Mouse (Mus musculus) MEL (cell line): Measurements from ENCODE around the gene Hnrnpu. TPM values are rescaled to one million over a fixed set of nuclear protein-coding genes. Genes with fewer than 3 reads are reported as not detected.

Experiments used
- DNase-seq: peaks from one replicate; pipeline ENCODE4 v3.0.0; 2011; ENCODE audit warnings: low read depth, low spot score
- H3K27ac ChIP-seq: 2 replicates; pipeline ENCODE4 v1.5.1; 2012; ENCODE audit warnings: low read depth, mild to moderate bottlenecking, control low read depth, low read length, moderate library complexity; ENCODE audit not compliant: control insufficient read depth
- H3K27me3 ChIP-seq, 2 experiments: fragments of 150-350 bp in 1 of 2; sonication (generic) in 1 of 2; 2 replicates each; pipeline ENCODE4 v1.6.1; 2012; ENCODE audit warnings: low read length in 2 of 2, mild to moderate bottlenecking in 2 of 2, improper control_type of control experiment in 1 of 2, moderate library complexity in 1 of 2; ENCODE audit not compliant: insufficient read depth in 2 of 2, control insufficient read depth in 1 of 2
- H3K36me3 ChIP-seq, 2 experiments: 2 replicates each; pipeline ENCODE4 v1.6.1; 2012 to 2014; ENCODE audit warnings: low read length in 2 of 2, improper control_type of control experiment in 1 of 2, inconsistent platforms in 1 of 2, mild to moderate bottlenecking in 1 of 2; ENCODE audit not compliant: insufficient read depth in 2 of 2, control insufficient read depth in 1 of 2
- H3K4me1 ChIP-seq, 2 experiments: fragments of 150-350 bp in 1 of 2; sonication (generic) in 1 of 2; 2 replicates each; pipeline ENCODE4 v1.6.1; 2012; ENCODE audit warnings: low read length in 2 of 2, improper control_type of control experiment in 1 of 2, mild to moderate bottlenecking in 1 of 2; ENCODE audit not compliant: insufficient read depth in 2 of 2, control insufficient read depth in 1 of 2
- H3K4me3 ChIP-seq, 2 experiments: fragments of 150-350 bp in 1 of 2; sonication (generic) in 1 of 2; 2 replicates each; pipeline ENCODE4 v1.5.1; 2012; ENCODE audit warnings: low read depth in 2 of 2, low read length in 2 of 2, mild to moderate bottlenecking in 2 of 2, moderate library complexity in 2 of 2, control low read depth in 1 of 2, improper control_type of control experiment in 1 of 2; ENCODE audit not compliant: control insufficient read depth in 1 of 2, insufficient read depth in 1 of 2
- H3K79me2 ChIP-seq: 2 replicates; pipeline ENCODE4 v1.6.1; 2012; ENCODE audit warnings: mild to moderate bottlenecking, low read length, moderate library complexity; ENCODE audit not compliant: control insufficient read depth, poor library complexity, insufficient read depth
- H3K9ac ChIP-seq: 2 replicates; pipeline ENCODE4 v1.6.1; 2012; ENCODE audit warnings: low read depth, mild to moderate bottlenecking, control low read depth, low read length, moderate library complexity; ENCODE audit not compliant: control insufficient read depth, poor library complexity, severe bottlenecking
- H3K9me3 ChIP-seq: fragments of 150-350 bp; sonication (generic); replicated peaks from 2 replicates; pipeline ENCODE4 v1.6.1; 2012; ENCODE audit warnings: mild to moderate bottlenecking, low read length, improper control_type of control experiment, moderate library complexity; ENCODE audit not compliant: insufficient read depth
- BHLHE40 ChIP-seq: IDR thresholded peaks from 2 replicates; pipeline ENCODE4 v1.6.1; 2012; ENCODE audit warnings: low read depth, mild to moderate bottlenecking, inconsistent platforms, low read length, improper control_type of control experiment, borderline replicate concordance
- CHD1 ChIP-seq: IDR thresholded peaks from 2 replicates; pipeline ENCODE4 v1.6.1; 2012; ENCODE audit warnings: low read depth, mild to moderate bottlenecking, inconsistent platforms, low read length, improper control_type of control experiment
- CHD2 ChIP-seq: IDR thresholded peaks from 2 replicates; pipeline ENCODE4 v1.6.1; 2011; ENCODE audit warnings: low read length, improper control_type of control experiment
- CTCF ChIP-seq, 3 experiments: IDR thresholded peaks in 2 of 3; conservative IDR thresholded peaks in 1 of 3; 2 replicates each; pipeline ENCODE4 v1.5.1; 2011 to 2012; ENCODE audit warnings: low read length in 3 of 3, low read depth in 2 of 3, mild to moderate bottlenecking in 2 of 3, improper control_type of control experiment in 1 of 3, inconsistent platforms in 1 of 3, mixed read lengths in 1 of 3, moderate library complexity in 1 of 3; ENCODE audit not compliant: control insufficient read depth in 1 of 3, insufficient read depth in 1 of 3, poor library complexity in 1 of 3, severe bottlenecking in 1 of 3
- E2F4 ChIP-seq: IDR thresholded peaks from 2 replicates; pipeline ENCODE4 v1.6.1; 2011; ENCODE audit warnings: low read depth, low read length, improper control_type of control experiment, borderline replicate concordance
- EP300 ChIP-seq, 2 experiments: IDR thresholded peaks; 2 replicates each; pipeline ENCODE4 v1.6.1; 2011; ENCODE audit warnings: improper control_type of control experiment in 2 of 2, low read length in 2 of 2, low read depth in 1 of 2, mild to moderate bottlenecking in 1 of 2
- ETS1 ChIP-seq: IDR thresholded peaks from 2 replicates; pipeline ENCODE4 v1.6.1; 2012; ENCODE audit warnings: low read depth, mild to moderate bottlenecking, inconsistent platforms, low read length, improper control_type of control experiment, moderate library complexity
- GABPA ChIP-seq: IDR thresholded peaks from 2 replicates; pipeline ENCODE4 v1.6.1; 2012; ENCODE audit warnings: low read depth, mild to moderate bottlenecking, inconsistent platforms, low read length, improper control_type of control experiment, moderate library complexity
- GATA1 ChIP-seq: IDR thresholded peaks from 2 replicates; pipeline ENCODE4 v1.6.1; 2011; ENCODE audit warnings: low read depth, low read length, improper control_type of control experiment
- HCFC1 ChIP-seq: IDR thresholded peaks from 2 replicates; pipeline ENCODE4 v1.6.1; 2012; ENCODE audit warnings: low read depth, mild to moderate bottlenecking, inconsistent platforms, low read length, improper control_type of control experiment, moderate library complexity
- JUND ChIP-seq: IDR thresholded peaks from 2 replicates; pipeline ENCODE4 v1.6.1; 2011; ENCODE audit warnings: low read depth, mild to moderate bottlenecking, improper control_type of control experiment, low read length
- KAT2A ChIP-seq: conservative IDR thresholded peaks from 2 replicates; pipeline ENCODE4 v1.6.1; 2012; ENCODE audit warnings: low read depth, low read length, improper control_type of control experiment, inconsistent platforms
- MAFK ChIP-seq: IDR thresholded peaks from 2 replicates; pipeline ENCODE4 v1.6.1; 2011; ENCODE audit warnings: low read depth, mild to moderate bottlenecking, low read length, improper control_type of control experiment, borderline replicate concordance
- MAX ChIP-seq: IDR thresholded peaks from 2 replicates; pipeline ENCODE4 v1.6.1; 2011; ENCODE audit warnings: low read length, improper control_type of control experiment
- MEF2A ChIP-seq: IDR thresholded peaks from 2 replicates; pipeline ENCODE4 v1.6.1; 2014; ENCODE audit warnings: low read depth, mild to moderate bottlenecking, inconsistent platforms, low read length, improper control_type of control experiment; ENCODE audit not compliant: poor library complexity, insufficient replicate concordance, severe bottlenecking; ENCODE audit errors: extremely low read depth
- MXI1 ChIP-seq: IDR thresholded peaks from 2 replicates; pipeline ENCODE4 v1.6.1; 2011; ENCODE audit warnings: mild to moderate bottlenecking, low read depth, low read length, improper control_type of control experiment
- MYC ChIP-seq: IDR thresholded peaks from 2 replicates; pipeline ENCODE4 v1.6.1; 2011; ENCODE audit warnings: low read depth, mild to moderate bottlenecking, low read length, improper control_type of control experiment, moderate library complexity
- NELFE ChIP-seq: IDR thresholded peaks from 2 replicates; pipeline ENCODE4 v1.6.1; 2011; ENCODE audit warnings: low read depth, low read length, improper control_type of control experiment
- POLR2A ChIP-seq, 2 experiments: IDR thresholded peaks; 2 replicates each; pipeline ENCODE4 v1.6.1; 2011 to 2012; ENCODE audit warnings: low read length in 2 of 2, mild to moderate bottlenecking in 2 of 2, control low read depth in 1 of 2, improper control_type of control experiment in 1 of 2, low read depth in 1 of 2, moderate library complexity in 1 of 2; ENCODE audit not compliant: control insufficient read depth in 1 of 2, insufficient read depth in 1 of 2, poor library complexity in 1 of 2
- POLR2AphosphoS2 ChIP-seq: IDR thresholded peaks from 2 replicates; pipeline ENCODE4 v1.6.1; 2011; ENCODE audit warnings: low read length, improper control_type of control experiment
- RCOR1 ChIP-seq: IDR thresholded peaks from 2 replicates; pipeline ENCODE4 v1.6.1; 2012; ENCODE audit warnings: low read depth, mild to moderate bottlenecking, inconsistent platforms, low read length, improper control_type of control experiment
- SIN3A ChIP-seq: IDR thresholded peaks from 2 replicates; pipeline ENCODE4 v1.6.1; 2012; ENCODE audit warnings: low read length, improper control_type of control experiment, inconsistent platforms
- SMC3 ChIP-seq: IDR thresholded peaks from 2 replicates; pipeline ENCODE4 v1.6.1; 2011; ENCODE audit warnings: low read depth, low read length, improper control_type of control experiment
- TAL1 ChIP-seq: IDR thresholded peaks from 2 replicates; pipeline ENCODE4 v1.6.1; 2012; ENCODE audit warnings: mild to moderate bottlenecking, inconsistent platforms, low read length, moderate library complexity, mixed read lengths
- TBP ChIP-seq: IDR thresholded peaks from 2 replicates; pipeline ENCODE4 v1.8.0; 2011; ENCODE audit warnings: low read depth, low read length, improper control_type of control experiment
- TCF12 ChIP-seq: IDR thresholded peaks from 2 replicates; pipeline ENCODE4 v1.6.1; 2014; ENCODE audit warnings: low read depth, mild to moderate bottlenecking, inconsistent platforms, low read length, improper control_type of control experiment, moderate library complexity
- UBTF ChIP-seq: IDR thresholded peaks from 2 replicates; pipeline ENCODE4 v1.6.1; 2012; ENCODE audit warnings: low read depth, mild to moderate bottlenecking, inconsistent platforms, low read length, improper control_type of control experiment, moderate library complexity, borderline replicate concordance; ENCODE audit not compliant: insufficient read depth
- USF2 ChIP-seq, 2 experiments: IDR thresholded peaks; 2 replicates each; pipeline ENCODE4 v1.6.1; 2011 to 2012; ENCODE audit warnings: improper control_type of control experiment in 2 of 2, low read length in 2 of 2, borderline replicate concordance in 1 of 2, inconsistent platforms in 1 of 2, low read depth in 1 of 2, mild to moderate bottlenecking in 1 of 2; ENCODE audit not compliant: insufficient read depth in 1 of 2
- ZKSCAN1 ChIP-seq: IDR thresholded peaks from 2 replicates; pipeline ENCODE4 v1.6.1; 2012; ENCODE audit warnings: low read depth, mild to moderate bottlenecking, inconsistent platforms, low read length, improper control_type of control experiment, moderate library complexity
- ZMIZ1 ChIP-seq: IDR thresholded peaks from 2 replicates; pipeline ENCODE4 v1.6.1; 2012; ENCODE audit warnings: low read depth, mild to moderate bottlenecking, inconsistent platforms, low read length, improper control_type of control experiment, moderate library complexity
- ZNF384 ChIP-seq: IDR thresholded peaks from 2 replicates; pipeline ENCODE4 v1.6.1; 2012; ENCODE audit warnings: low read depth, mild to moderate bottlenecking, inconsistent platforms, low read length, improper control_type of control experiment
- polyA plus RNA-seq, 2 experiments: library from polyadenylated mRNA; stranded (reverse) in 1 of 2; unstranded in 1 of 2; fragments of >175 nt in 1 of 2; fragments of >200 nt in 1 of 2; gene quantifications; 2 replicates each; pipeline versions ENCODE4 v1.2.1 to v1.2.4; 2012; ENCODE audit warnings: low replicate concordance in 2 of 2, low read depth in 1 of 2; ENCODE audit not compliant: insufficient read length in 2 of 2, insufficient read depth in 1 of 2, missing spikeins in 1 of 2
- total RNA-seq: library from RNA; depleted of rRNA; stranded (reverse); fragments of 300-350 nt; gene quantifications from 2 replicates; pipeline ENCODE4 v1.2.3, GENCODE M21; 2012

Gene Hnrnpu
- total and polyA plus RNA-seq, 3 experiments, result 373 to 2,754 (median 789) TPM

GRCm38 (mm10) chr1:178313039-178313597 is 24.5 kb downstream of the Hnrnpu start:
- peaks cover 6% of the 10 kb centered on the region in 2 experiments; a peak in 3 of 4 replicates for H3K4me1 ChIP-seq
- peaks cover 0 to 23% of the 10 kb centered on the region in 2 experiments; a peak in 2 of 4 replicates for H3K36me3 ChIP-seq
- no peaks in the 10 kb centered on the region for H3K9me3 ChIP-seq
- H3K4me3 ChIP-seq, result no peak overlapping the region
- H3K9ac ChIP-seq, result no peak overlapping the region
- H3K79me2 ChIP-seq, result no peaks in the 10 kb centered on the region; the same call in 1 of the 2 replicates
- TF ChIP-seq RCOR1 (no peak), POLR2AphosphoS2 (no peak), ZKSCAN1 (no peak), CTCF (IDR thresholded peaks at IDR 0.05 in 2 of 3, conservative IDR thresholded peaks at IDR 0.05 in 1 of 3; ENCODE audit: control insufficient read depth in 1 of 3, insufficient read depth in 1 of 3, low read depth in 2 of 3, low read length in 3 of 3, poor library complexity in 1 of 3, severe bottlenecking in 1 of 3) (no peak), GABPA (peak; percentile 94), E2F4 (no peak), EP300 (IDR thresholded peaks at IDR 0.05; ENCODE audit: low read depth in 1 of 2, low read length in 2 of 2) (peak; percentile 47 to 65; a peak in 3 of 4 replicates), POLR2A (IDR thresholded peaks at IDR 0.05; ENCODE audit: control insufficient read depth in 1 of 2, insufficient read depth in 1 of 2, low read depth in 1 of 2, low read length in 2 of 2, poor library complexity in 1 of 2) (no peak), MEF2A (no peak), MYC (no peak), ZMIZ1 (no peak), CHD2 (no peak), BHLHE40 (no peak), HCFC1 (0 out of 2 replicates have a peak, but pooled peaks have one; percentile 18), TBP (no peak), MAFK (peak; percentile 98), ETS1 (peak; percentile 74), SIN3A (peak; percentile 59), KAT2A (no peak), NELFE (no peak), UBTF (no peak), TCF12 (no peak), MXI1 (no peak), GATA1 (no peak), ZNF384 (no peak), MAX (no peak), CHD1 (no peak), JUND (no peak), SMC3 (no peak), USF2 (IDR thresholded peaks at IDR 0.05; ENCODE audit: borderline replicate concordance in 1 of 2, insufficient read depth in 1 of 2, low read depth in 1 of 2, low read length in 2 of 2) (no peak), TAL1 (no peak)
- TF ChIP-seq, all 39 proteins: peak for 6
- peak overlapping the region; percentile 45; the same call in 1 of the 2 replicates for H3K27ac ChIP-seq
- DNase-seq, result peak; percentile 76
- no peaks in the 10 kb centered on the region for H3K27me3 ChIP-seq
